Mouse (Mus musculus) lung, embryonic 16.5 days (tissue): ENCODE measurements around the gene Gsg1l. TPM values are rescaled to one million over a fixed set of nuclear protein-coding genes. Genes with fewer than 3 reads are reported as not detected.

ENCODE experiments used
- ATAC-seq: fragments of 200-750 bp; cut with Nextera tagmentation; 2 replicates; pipeline ENCODE4 v1.8.0; 2017; ENCODE audit warnings: low read depth, mild to moderate bottlenecking, moderate library complexity
- H3K27ac ChIP-seq: fragments of 300-500 bp; sonication (generic); 2 replicates; pipeline ENCODE4 v1.5.1; 2014; ENCODE audit warnings: mild to moderate bottlenecking, control low read depth, low read length
- H3K27me3 ChIP-seq: fragments of 300-500 bp; sonication (generic); 2 replicates; pipeline ENCODE4 v1.6.1; 2014; ENCODE audit warnings: low read depth, low read length, mixed read lengths; ENCODE audit not compliant: control insufficient read depth, insufficient read depth
- H3K36me3 ChIP-seq: fragments of 300-500 bp; sonication (generic); 2 replicates; pipeline ENCODE4 v1.6.1; 2014; ENCODE audit warnings: low read length; ENCODE audit not compliant: control insufficient read depth, insufficient read depth
- H3K4me1 ChIP-seq: fragments of 300-500 bp; sonication (generic); replicated peaks from 2 replicates; pipeline ENCODE4 v1.6.1; 2014; ENCODE audit warnings: low read length, mixed read lengths; ENCODE audit not compliant: control insufficient read depth, insufficient read depth
- H3K4me2 ChIP-seq: fragments of 300-500 bp; sonication (generic); 2 replicates; pipeline ENCODE4 v1.6.1; 2014; ENCODE audit warnings: low read depth, low read length, control low read depth
- H3K4me3 ChIP-seq: fragments of 300-500 bp; sonication (generic); 2 replicates; pipeline ENCODE4 v1.5.1; 2014; ENCODE audit warnings: mild to moderate bottlenecking, low read length, control low read depth
- H3K9ac ChIP-seq: fragments of 300-500 bp; sonication (generic); 2 replicates; pipeline ENCODE4 v1.6.1; 2014; ENCODE audit warnings: low read length, control low read depth
- H3K9me3 ChIP-seq: fragments of 300-500 bp; sonication (generic); 2 replicates; pipeline ENCODE4 v1.6.1; 2016; ENCODE audit warnings: low read length; ENCODE audit not compliant: control insufficient read depth
- WGBS: fragments of 180-500 bp; shearing (Covaris S2); extraction: QIAGEN DNeasy Blood & Tissue Kit; methylation state at CpG from one replicate; pipeline ENCODE4 v1.1.7; 2014; 5-methylcytosine and 5-hydroxymethylcytosine counted together
- polyA plus RNA-seq: library from polyadenylated mRNA; unstranded; fragments of >200 nt; fragmentation: Nextera tagmentation; extraction: Ambion mirVana; gene quantifications from 2 replicates; pipeline ENCODE4 v1.2.1, GENCODE M21; 2015

Gsg1l gene
- polyA plus RNA-seq, 1 experiment from 2014 or later, result 2.6 TPM

GRCm38 (mm10) chr7:126040794-126041526, 41.3 kb downstream of the Gsg1l start:
- Histone ChIP-seq H3K4me3 (0 out of 2 replicates have a peak overlapping the region, but pooled peaks have one; percentile 14), H3K9ac (peak overlapping the region; percentile 31), H3K9me3 (0 out of 2 replicates have a peak, but pooled peaks cover 2% of the 10 kb centered on the region), H3K4me2 (peak overlapping the region; percentile 26; the same call in 1 of the 2 replicates), H3K4me1 (peaks cover 19% of the 10 kb centered on the region), H3K27ac (peak overlapping the region; percentile 81), H3K27me3 (no peaks in the 10 kb centered on the region), H3K36me3 (no peaks in the 10 kb centered on the region)
- peak; percentile 79 for ATAC-seq
- WGBS, result 47% methylated on average over 18 of the region's 18 CpGs

GRCm38 (mm10) chr7:126039847-126040246, 42.4 kb downstream of the Gsg1l start:
- no peak for ATAC-seq
- H3K27ac ChIP-seq, result peak overlapping the region; percentile 86
- H3K27me3 ChIP-seq, result no peaks in the 10 kb centered on the region
- H3K9me3 ChIP-seq, result 0 out of 2 replicates have a peak, but pooled peaks cover 2% of the 10 kb centered on the region
- no peak overlapping the region for H3K9ac ChIP-seq
- H3K36me3 ChIP-seq, result no peaks in the 10 kb centered on the region
- no peak overlapping the region for H3K4me3 ChIP-seq
- no peak overlapping the region for H3K4me2 ChIP-seq
- WGBS, result 83% methylated on average over 5 of the region's 5 CpGs
- peaks cover 19% of the 10 kb centered on the region for H3K4me1 ChIP-seq

GRCm38 (mm10) chr7:126039247-126039835, 42.9 kb downstream of the Gsg1l start:
- no peaks in the 10 kb centered on the region for H3K36me3 ChIP-seq
- peak overlapping the region; percentile 7; the same call in 1 of the 2 replicates for H3K4me2 ChIP-seq
- ATAC-seq, result peak; percentile 51
- H3K27me3 ChIP-seq, result no peaks in the 10 kb centered on the region
- no peak overlapping the region for H3K4me3 ChIP-seq
- no peaks in the 10 kb centered on the region for H3K9me3 ChIP-seq
- peak overlapping the region; percentile 44 for H3K9ac ChIP-seq
- peak overlapping the region; percentile 86 for H3K27ac ChIP-seq
- WGBS, result 71% methylated on average over 5 of the region's 5 CpGs
- peaks cover 19% of the 10 kb centered on the region for H3K4me1 ChIP-seq

DNA sequence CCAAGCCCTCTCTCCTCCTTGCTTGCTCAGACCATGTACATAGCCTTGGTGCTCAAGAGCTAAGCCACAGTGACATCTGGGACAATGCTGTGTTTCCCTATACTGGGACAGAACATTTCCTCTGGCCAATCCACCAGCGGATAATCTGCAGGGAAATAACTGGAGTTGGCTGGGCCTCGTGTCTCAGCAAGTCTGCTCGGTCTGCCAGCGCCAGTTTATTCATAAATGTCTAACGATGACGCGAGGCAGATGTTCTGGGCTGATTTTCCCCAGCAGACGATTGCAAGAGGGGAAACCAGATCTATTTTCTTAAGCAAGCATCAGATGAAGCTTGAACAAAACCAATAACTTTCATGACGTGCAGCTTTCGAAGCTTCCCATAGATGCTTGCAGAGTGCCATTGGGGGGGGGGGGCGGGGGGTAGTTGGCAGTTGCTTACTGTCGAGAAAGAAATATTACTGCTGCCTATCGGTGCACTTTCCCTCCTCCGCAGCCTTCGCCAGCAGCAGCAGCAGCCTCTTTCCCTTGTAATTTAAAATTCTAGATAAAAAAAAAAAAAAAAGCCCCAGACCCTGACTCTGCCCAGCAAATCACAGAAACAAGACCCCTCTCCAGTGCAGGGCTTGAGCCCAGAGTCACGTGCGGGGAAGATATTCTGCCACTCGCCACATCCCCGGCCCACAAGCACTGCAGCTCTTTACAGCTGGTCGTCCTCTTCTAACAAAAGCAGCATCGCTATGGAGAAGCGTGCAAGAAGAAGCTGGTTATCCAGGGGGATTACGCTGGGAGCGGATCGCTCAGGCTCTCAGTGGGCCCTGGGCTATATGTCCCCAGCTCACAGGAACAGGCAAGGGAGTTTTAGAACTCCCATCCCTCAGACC, 43.6 kb downstream of the Gsg1l start:
- H3K9ac ChIP-seq, result peak overlapping the region; percentile 44
- H3K4me3 ChIP-seq, result no peak overlapping the region
- WGBS, result 41% methylated on average over 25 of the region's 25 CpGs
- no peaks in the 10 kb centered on the region for H3K36me3 ChIP-seq
- H3K27me3 ChIP-seq, result no peaks in the 10 kb centered on the region
- peak overlapping the region; percentile 86 for H3K27ac ChIP-seq
- ATAC-seq, result peak; percentile 47
- no peaks in the 10 kb centered on the region for H3K9me3 ChIP-seq
- H3K4me2 ChIP-seq, result peak overlapping the region; percentile 7; the same call in 1 of the 2 replicates
- peaks cover 19% of the 10 kb centered on the region for H3K4me1 ChIP-seq

DNA sequence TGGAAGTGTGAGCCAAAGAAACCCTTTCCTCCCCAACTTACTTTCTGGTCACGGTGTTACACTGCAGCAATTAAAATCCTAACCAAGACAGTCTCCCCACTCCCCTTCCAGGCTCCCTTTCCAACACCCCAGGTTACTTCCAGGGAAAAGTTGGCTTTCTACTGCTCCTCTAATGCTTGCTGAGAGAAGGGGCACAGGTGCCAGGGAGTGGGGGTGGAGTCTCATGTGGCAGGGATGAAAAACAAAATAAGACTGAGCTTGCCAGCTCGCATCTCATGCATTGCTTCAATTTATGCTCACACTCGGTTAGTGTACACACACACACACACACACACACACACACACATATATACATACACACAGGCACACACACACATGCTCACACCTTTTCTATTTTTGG, 46.9 kb downstream of the Gsg1l start:
- no peak for ATAC-seq
- no peaks in the 10 kb centered on the region for H3K36me3 ChIP-seq
- peaks cover 14% of the 10 kb centered on the region for H3K4me1 ChIP-seq
- no peak overlapping the region for H3K4me2 ChIP-seq
- H3K27me3 ChIP-seq, result no peaks in the 10 kb centered on the region
- no peak overlapping the region for H3K4me3 ChIP-seq
- H3K9me3 ChIP-seq, result no peaks in the 10 kb centered on the region
- no peak overlapping the region for H3K9ac ChIP-seq
- whole genome bisulfite sequencing, result 63% methylated on average over 3 of the region's 3 CpGs
- no peak overlapping the region for H3K27ac ChIP-seq

GRCm38 (mm10) chr7:126032776-126033209, 49.4 kb downstream of the Gsg1l start:
- no peak for ATAC-seq
- 74% methylated on average over 5 of the region's 5 CpGs for WGBS
- H3K9me3 ChIP-seq, result no peaks in the 10 kb centered on the region
- no peak overlapping the region for H3K27ac ChIP-seq
- peaks cover 3% of the 10 kb centered on the region for H3K4me1 ChIP-seq
- H3K4me3 ChIP-seq, result no peak overlapping the region
- H3K36me3 ChIP-seq, result no peaks in the 10 kb centered on the region
- H3K27me3 ChIP-seq, result no peaks in the 10 kb centered on the region
- H3K9ac ChIP-seq, result no peak overlapping the region
- H3K4me2 ChIP-seq, result no peak overlapping the region

DNA sequence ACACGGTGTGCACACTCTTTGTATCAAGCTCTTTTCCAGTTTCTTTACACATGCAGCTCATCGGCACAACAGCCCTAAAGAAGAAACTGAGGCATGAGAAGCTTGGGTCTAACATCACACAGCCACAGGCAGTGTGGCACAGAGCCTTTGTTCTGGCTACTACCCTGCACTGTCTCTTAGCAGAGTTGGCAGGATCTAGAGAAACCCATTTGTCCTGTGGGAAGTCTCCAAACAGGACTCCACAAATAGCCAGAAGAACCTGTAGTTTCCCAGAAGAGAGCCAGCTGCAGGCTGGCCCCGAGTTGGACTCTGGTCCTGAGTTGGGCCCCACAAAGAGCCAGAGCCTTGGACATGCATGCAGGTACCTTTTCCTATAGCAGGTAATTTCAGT, 49.9 kb downstream of the Gsg1l start:
- no peak for ATAC-seq
- H3K4me3 ChIP-seq, result no peak overlapping the region
- H3K4me1 ChIP-seq, result peaks cover 3% of the 10 kb centered on the region
- H3K4me2 ChIP-seq, result no peak overlapping the region
- no peaks in the 10 kb centered on the region for H3K27me3 ChIP-seq
- H3K9me3 ChIP-seq, result no peaks in the 10 kb centered on the region
- H3K36me3 ChIP-seq, result no peaks in the 10 kb centered on the region
- H3K27ac ChIP-seq, result no peak overlapping the region
- WGBS, result 77% methylated on average over 3 of the region's 3 CpGs
- no peak overlapping the region for H3K9ac ChIP-seq

GRCm38 (mm10) chr7:126031598-126032364, 50.4 kb downstream of the Gsg1l start:
- Histone ChIP-seq H3K9ac (no peak overlapping the region), H3K27ac (no peak overlapping the region), H3K36me3 (no peaks in the 10 kb centered on the region), H3K9me3 (no peaks in the 10 kb centered on the region), H3K4me2 (no peak overlapping the region), H3K4me3 (no peak overlapping the region), H3K4me1 (peaks cover 3% of the 10 kb centered on the region), H3K27me3 (no peaks in the 10 kb centered on the region)
- no peak for ATAC-seq
- 59% methylated on average over 10 of the region's 10 CpGs for WGBS
